Mouse (Mus musculus) myocyte (in vitro differentiated cells): ENCODE results near the gene Elfn1.

Experiments used
- MAX ChIP-seq: IDR thresholded peaks from one replicate; pipeline ENCODE4 v1.6.1; 2011; ENCODE audit warnings: low read depth, mild to moderate bottlenecking, control low read depth
- POLR2A ChIP-seq: IDR thresholded peaks from one replicate; pipeline ENCODE4 v1.6.1; 2011; ENCODE audit warnings: low read depth, mild to moderate bottlenecking, control low read depth, moderate library complexity; ENCODE audit not compliant: insufficient read length

DNA sequence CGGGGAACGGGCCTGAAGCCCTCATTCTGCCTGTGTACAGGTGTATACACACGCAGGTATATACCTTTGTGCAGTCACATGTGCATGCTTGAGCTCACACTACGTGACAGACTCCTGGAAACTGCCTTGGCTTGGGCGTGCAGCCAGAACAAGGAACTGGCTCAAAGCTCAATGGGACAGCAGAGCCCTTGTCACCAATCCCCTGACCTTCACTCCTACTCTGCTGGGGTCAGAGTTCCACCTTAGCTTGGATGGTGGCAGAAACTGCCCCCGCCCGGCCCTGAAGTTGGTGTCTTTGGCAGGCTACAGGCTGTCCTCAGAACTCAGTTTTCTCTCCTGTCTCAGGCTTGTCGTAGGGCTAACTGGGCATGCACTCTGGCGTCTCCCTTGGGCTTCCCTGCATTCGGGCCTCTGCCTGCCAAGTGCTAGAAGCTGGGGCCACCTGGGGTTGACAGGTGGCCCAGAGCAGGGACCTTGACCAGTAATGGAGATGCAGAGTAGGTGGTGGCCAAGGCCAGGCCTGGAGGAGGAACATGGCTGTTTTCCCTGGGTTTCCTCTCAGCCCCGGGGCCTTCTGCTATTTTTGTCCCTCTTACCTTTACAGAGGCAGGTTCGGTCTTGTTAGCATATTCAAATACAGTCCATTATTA, 38.1 kb downstream of the Elfn1 start:
- no peak for TF ChIP-seq POLR2A
- TF ChIP-seq MAX: no peak
